Mouse (Mus musculus) liver, adult 2 months (tissue): ENCODE measurements at regions not wholly inside any gene's neighbourhood (a gene's known extent, or its start where the extent isn't known, plus 50 kb on each side); places are given as distances from the start of the nearest gene placed in this dataset.
"Not testable (repeated sequence)": the region's sequence is repeated elsewhere in the genome, so short reads cannot be mapped to it uniquely, and the experiment has no call there.

Experiments used
- CTCF ChIP-seq: fragments of 200-500 bp; IDR thresholded peaks from 2 replicates; pipeline ENCODE4 v1.5.1; 2011; ENCODE audit warnings: low read depth, low read length, control low read depth
- POLR2A ChIP-seq: fragments of 200-500 bp; IDR thresholded peaks from 2 replicates; pipeline ENCODE4 v1.6.1; 2011; ENCODE audit warnings: low read length, control low read depth; ENCODE audit not compliant: insufficient read depth; ENCODE audit errors: extremely low read depth

- not testable (repeated sequence) for TF ChIP-seq CTCF, POLR2A
Measured at GRCm38 (mm10) chr1:189507301-189507700, 105.2 kb upstream of the Kcnk2 start.
